Mouse (Mus musculus) neural tube, embryonic 15.5 days (tissue): ENCODE measurements at regions not wholly inside any gene's neighbourhood (a gene's known extent, or its start where the extent isn't known, plus 50 kb on each side); places are given as distances from the start of the nearest gene placed in this dataset.
A peak's percentile ranks its signal among the peaks of the same experiment; 100 is the strongest.
"Not testable (repeated sequence)": the region's sequence is repeated elsewhere in the genome, so short reads cannot be mapped to it uniquely, and the experiment has no call there.

Experiments used
- ATAC-seq: fragments of 200-750 bp; cut with Nextera tagmentation; 2 replicates; pipeline ENCODE4 v1.8.0; 2017; ENCODE audit warnings: mild to moderate bottlenecking, moderate TSS enrichment, moderate library complexity; ENCODE audit not compliant: low FRiP score
- H3K27ac ChIP-seq: fragments of 300-500 bp; sonication (generic); replicated peaks from 2 replicates; pipeline ENCODE4 v1.5.1; 2015; ENCODE audit warnings: mild to moderate bottlenecking, inconsistent platforms
- H3K27me3 ChIP-seq: fragments of 300-500 bp; sonication (generic); replicated peaks from 2 replicates; pipeline ENCODE4 v1.6.1; 2015; ENCODE audit warnings: inconsistent platforms
- H3K36me3 ChIP-seq: fragments of 300-500 bp; sonication (generic); 2 replicates; pipeline ENCODE4 v1.6.1; 2015; ENCODE audit warnings: inconsistent platforms
- H3K4me1 ChIP-seq: fragments of 300-500 bp; sonication (generic); 2 replicates; pipeline ENCODE4 v1.6.1; 2015; ENCODE audit warnings: inconsistent platforms
- H3K4me2 ChIP-seq: fragments of 300-500 bp; sonication (generic); 2 replicates; pipeline ENCODE4 v1.6.1; 2015; ENCODE audit warnings: inconsistent platforms, mild to moderate bottlenecking, moderate library complexity
- H3K4me3 ChIP-seq: fragments of 300-500 bp; sonication (generic); replicated peaks from 2 replicates; pipeline ENCODE4 v1.5.1; 2015; ENCODE audit warnings: mild to moderate bottlenecking, inconsistent platforms
- H3K9ac ChIP-seq: fragments of 300-500 bp; sonication (generic); replicated peaks from 2 replicates; pipeline ENCODE4 v1.6.1; 2015; ENCODE audit warnings: mild to moderate bottlenecking, inconsistent platforms
- H3K9me3 ChIP-seq: fragments of 300-500 bp; sonication (generic); replicated peaks from 2 replicates; pipeline ENCODE4 v1.6.1; 2016; ENCODE audit warnings: inconsistent platforms
- WGBS: fragments of 180-500 bp; shearing (Covaris S2); methylation state at CpG from one replicate; pipeline ENCODE4 v1.1.7; 2015; ENCODE audit warnings: mixed read lengths; 5-methylcytosine and 5-hydroxymethylcytosine counted together

GRCm38 (mm10) chr12:8098395-8098794 is 109.5 kb upstream of the Ldah start:
- not testable (repeated sequence) for H3K36me3 ChIP-seq, H3K4me1 ChIP-seq, H3K4me2 ChIP-seq, H3K4me3 ChIP-seq, H3K9me3 ChIP-seq, ATAC-seq, H3K27ac ChIP-seq, H3K27me3 ChIP-seq, H3K9ac ChIP-seq
- WGBS, result 85% methylated on average over 2 of the region's 2 CpGs

- H3K4me1 ChIP-seq, result no peaks in the 10 kb centered on the region
- H3K36me3 ChIP-seq, result no peaks in the 10 kb centered on the region
- no peak overlapping the region for H3K27ac ChIP-seq
- H3K9ac ChIP-seq, result no peak overlapping the region
- no peaks in the 10 kb centered on the region for H3K9me3 ChIP-seq
- no peak overlapping the region for H3K4me3 ChIP-seq
- no peaks in the 10 kb centered on the region for H3K27me3 ChIP-seq
- 90% methylated on average over 2 of the region's 2 CpGs for WGBS
- no peak for ATAC-seq
- no peak overlapping the region for H3K4me2 ChIP-seq
Observed at GRCm38 (mm10) chr12:8099114-8099513, 108.8 kb upstream of the Ldah start.

- ATAC-seq, result no peak
- no peaks in the 10 kb centered on the region for H3K27me3 ChIP-seq
- no peak overlapping the region for H3K4me2 ChIP-seq
- no peak overlapping the region for H3K9ac ChIP-seq
- H3K36me3 ChIP-seq, result no peaks in the 10 kb centered on the region
- no peaks in the 10 kb centered on the region for H3K4me1 ChIP-seq
- H3K4me3 ChIP-seq, result no peak overlapping the region
- WGBS, result 51% methylated on average over 2 of the region's 2 CpGs
- H3K27ac ChIP-seq, result no peak overlapping the region
- H3K9me3 ChIP-seq, result no peaks in the 10 kb centered on the region
Observed at GRCm38 (mm10) chr12:8099821-8100220, 108.1 kb upstream of the Ldah start.

- Histone ChIP-seq H3K4me3 (no peak overlapping the region), H3K4me1 (no peaks in the 10 kb centered on the region), H3K4me2 (no peak overlapping the region), H3K27ac (no peak overlapping the region), H3K27me3 (no peaks in the 10 kb centered on the region), H3K9me3 (no peaks in the 10 kb centered on the region), H3K36me3 (no peaks in the 10 kb centered on the region), H3K9ac (no peak overlapping the region)
- 40% methylated on average over 8 of the region's 8 CpGs for WGBS
- ATAC-seq, result peak; percentile 35
Observed at GRCm38 (mm10) chr12:8101837-8102236, 106.1 kb upstream of the Ldah start.

- Histone ChIP-seq H3K9me3 (no peaks in the 10 kb centered on the region), H3K9ac (no peak overlapping the region), H3K27me3 (no peaks in the 10 kb centered on the region), H3K27ac (no peak overlapping the region), H3K4me3 (no peak overlapping the region), H3K36me3 (no peaks in the 10 kb centered on the region), H3K4me2 (no peak overlapping the region), H3K4me1 (0 out of 2 replicates have a peak, but pooled peaks cover 5% of the 10 kb centered on the region)
- ATAC-seq, result no peak
- whole genome bisulfite sequencing, result 75% methylated on average over 9 of the region's 9 CpGs
Observed at GRCm38 (mm10) chr12:8103259-8103658, 104.6 kb upstream of the Ldah start.

- H3K4me3 ChIP-seq, result no peak overlapping the region
- no peak overlapping the region for H3K27ac ChIP-seq
- H3K4me1 ChIP-seq, result 0 out of 2 replicates have a peak, but pooled peaks cover 5% of the 10 kb centered on the region
- 62% methylated on average over 4 of the region's 4 CpGs for WGBS
- H3K9me3 ChIP-seq, result no peaks in the 10 kb centered on the region
- H3K9ac ChIP-seq, result no peak overlapping the region
- H3K36me3 ChIP-seq, result no peaks in the 10 kb centered on the region
- no peak for ATAC-seq
- no peak overlapping the region for H3K4me2 ChIP-seq
- no peaks in the 10 kb centered on the region for H3K27me3 ChIP-seq
Observed at GRCm38 (mm10) chr12:8107137-8107536, 100.8 kb upstream of the Ldah start.

GRCm38 (mm10) chr12:8109203-8109770 is 98.6 kb upstream of the Ldah start:
- H3K27me3 ChIP-seq, result no peaks in the 10 kb centered on the region
- no peak overlapping the region for H3K27ac ChIP-seq
- no peak overlapping the region for H3K9ac ChIP-seq
- ATAC-seq, result no peak
- H3K9me3 ChIP-seq, result no peaks in the 10 kb centered on the region
- H3K36me3 ChIP-seq, result no peaks in the 10 kb centered on the region
- H3K4me1 ChIP-seq, result 0 out of 2 replicates have a peak, but pooled peaks cover 5% of the 10 kb centered on the region
- 84% methylated on average over 5 of the region's 5 CpGs for WGBS
- H3K4me3 ChIP-seq, result no peak overlapping the region
- H3K4me2 ChIP-seq, result no peak overlapping the region

- ATAC-seq, result no peak
- WGBS, result 91% methylated on average over 6 of the region's 6 CpGs
- no peak overlapping the region for H3K4me2 ChIP-seq
- H3K27ac ChIP-seq, result no peak overlapping the region
- no peak overlapping the region for H3K4me3 ChIP-seq
- H3K27me3 ChIP-seq, result no peaks in the 10 kb centered on the region
- no peak overlapping the region for H3K9ac ChIP-seq
- no peaks in the 10 kb centered on the region for H3K36me3 ChIP-seq
- H3K9me3 ChIP-seq, result no peaks in the 10 kb centered on the region
- H3K4me1 ChIP-seq, result 0 out of 2 replicates have a peak, but pooled peaks cover 5% of the 10 kb centered on the region
Observed at GRCm38 (mm10) chr12:8109876-8110275, 98.0 kb upstream of the Ldah start.

- ATAC-seq, result no peak
- no peak overlapping the region for H3K4me3 ChIP-seq
- H3K27me3 ChIP-seq, result no peaks in the 10 kb centered on the region
- no peaks in the 10 kb centered on the region for H3K36me3 ChIP-seq
- no peak overlapping the region for H3K4me2 ChIP-seq
- no peak overlapping the region for H3K9ac ChIP-seq
- H3K9me3 ChIP-seq, result no peaks in the 10 kb centered on the region
- H3K27ac ChIP-seq, result no peak overlapping the region
- WGBS, result 37% methylated on average over 4 of the region's 4 CpGs
- H3K4me1 ChIP-seq, result 0 out of 2 replicates have a peak, but pooled peaks cover 5% of the 10 kb centered on the region
Observed at GRCm38 (mm10) chr12:8110297-8110696, 97.6 kb upstream of the Ldah start.

GRCm38 (mm10) chr12:8111484-8111883 is 96.4 kb upstream of the Ldah start:
- Histone ChIP-seq H3K4me3 (no peak overlapping the region), H3K27me3 (no peaks in the 10 kb centered on the region), H3K9ac (no peak overlapping the region), H3K9me3 (no peaks in the 10 kb centered on the region), H3K27ac (no peak overlapping the region), H3K4me1 (0 out of 2 replicates have a peak, but pooled peaks cover 5% of the 10 kb centered on the region), H3K36me3 (no peaks in the 10 kb centered on the region), H3K4me2 (no peak overlapping the region)
- no peak for ATAC-seq
- WGBS, result 75% methylated on average over 4 of the region's 4 CpGs

GRCm38 (mm10) chr12:8155566-8155965 is 52.3 kb upstream of the Ldah start:
- H3K36me3 ChIP-seq, result no peaks in the 10 kb centered on the region
- no peak overlapping the region for H3K27ac ChIP-seq
- WGBS, result 89% methylated on average over 1 of the region's 1 CpGs
- H3K27me3 ChIP-seq, result no peaks in the 10 kb centered on the region
- no peak for ATAC-seq
- H3K9ac ChIP-seq, result no peak overlapping the region
- no peak overlapping the region for H3K4me2 ChIP-seq
- H3K9me3 ChIP-seq, result no peaks in the 10 kb centered on the region
- no peak overlapping the region for H3K4me3 ChIP-seq
- H3K4me1 ChIP-seq, result no peaks in the 10 kb centered on the region
